Mouse (Mus musculus): Measurements from ENCODE around the gene Arcn1.

DNA sequence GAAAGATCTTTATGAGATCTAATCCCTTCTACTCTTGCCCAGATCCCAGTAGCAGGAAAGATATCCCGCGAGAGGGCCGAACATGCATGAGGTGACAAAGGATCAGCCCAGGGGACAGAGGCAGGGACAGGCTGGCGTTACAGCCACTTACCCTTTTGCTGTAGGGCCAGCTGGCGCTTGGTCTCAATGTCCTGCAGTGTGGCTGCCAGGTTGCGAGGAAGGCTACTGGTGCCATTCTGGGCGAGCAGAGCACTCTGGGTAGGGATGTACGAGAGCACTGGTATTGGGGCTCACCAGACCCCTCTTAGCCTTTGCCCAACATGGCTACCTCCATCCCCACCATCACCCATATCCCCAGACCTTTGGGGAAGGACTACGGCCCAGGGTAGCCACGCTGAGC, 68.4 kb downstream of the Arcn1 start:
- no peak for TF ChIP-seq POLR2A (IDR thresholded peaks at IDR 0.05; ENCODE audit: insufficient read length, low read depth)
- no peak for TF ChIP-seq REST (IDR thresholded peaks at IDR 0.05; ENCODE audit: insufficient read depth, insufficient read length)
- no peak for TF ChIP-seq USF1 (IDR thresholded peaks at IDR 0.05; ENCODE audit: low read depth)
- TF ChIP-seq E2F4 (IDR thresholded peaks at IDR 0.05; ENCODE audit: insufficient read depth) = no peak
- no peak for TF ChIP-seq MYOG (IDR thresholded peaks at IDR 0.05; ENCODE audit: control insufficient read depth in 1 of 3, insufficient read depth in 1 of 3, insufficient read length in 2 of 3, low read depth in 2 of 3)
- TF ChIP-seq MYOD1 (IDR thresholded peaks at IDR 0.05; ENCODE audit: control insufficient read depth in 1 of 3, insufficient read length in 2 of 3, low read depth in 2 of 3) = no peak

Data from myocyte (in vitro differentiated cells).